Mouse (Mus musculus) right cerebral cortex, adult 2 months (tissue): ENCODE data around the gene Clec2d.

Source experiments
- DNase-seq, 2 experiments: peaks; one replicate each; pipeline ENCODE4 v3.0.0; 2021 to 2022; ENCODE audit warnings: low spot score in 2 of 2

Clec2d gene

GRCm38 (mm10) chr6:129224090-129224489, 43.7 kb downstream of the Clec2d start:
- DNase-seq, result no peak

GRCm38 (mm10) chr6:129225078-129225477, 44.7 kb downstream of the Clec2d start:
- DNase-seq, result no peak

GRCm38 (mm10) chr6:129228935-129229773, 48.7 kb downstream of the Clec2d start:
- no peak for DNase-seq

DNA sequence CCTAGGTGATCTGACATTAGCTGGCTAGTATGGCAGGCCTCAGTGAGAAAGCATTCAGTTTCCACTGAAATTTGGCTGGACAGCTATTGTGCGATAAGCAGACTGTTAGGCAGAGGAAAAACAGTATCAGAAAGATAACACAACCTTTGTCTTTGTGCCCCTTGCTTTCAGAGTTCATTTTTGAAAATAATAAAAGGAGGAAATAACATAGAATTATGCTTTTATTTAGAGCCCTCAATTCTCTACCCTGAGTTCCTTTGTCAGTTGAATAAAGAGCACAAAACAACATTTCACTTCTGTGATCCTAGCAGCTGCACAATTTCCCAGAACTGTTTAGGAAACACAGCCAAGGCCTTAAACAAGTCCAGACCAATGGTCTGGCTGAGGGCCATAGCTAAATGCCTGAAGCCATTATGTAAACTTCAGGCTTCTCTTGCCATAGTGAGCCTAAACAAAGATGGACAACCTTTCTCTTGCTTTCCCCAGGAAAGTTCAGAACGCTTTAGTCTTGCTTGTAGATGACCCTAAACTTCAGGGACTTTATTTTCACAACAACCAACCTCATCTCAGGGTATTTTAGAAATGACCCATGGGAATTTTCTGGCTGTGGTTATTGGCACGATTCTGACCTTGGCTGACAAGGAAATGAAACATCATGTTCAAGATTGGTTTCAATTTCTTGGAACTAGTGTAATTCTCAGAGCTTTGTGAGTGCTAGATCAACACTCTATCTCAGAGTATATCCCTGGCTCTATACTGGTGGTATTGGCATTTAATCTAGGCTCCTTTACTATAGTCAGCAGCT, 49.6 kb downstream of the Clec2d start:
- DNase-seq, result no peak

DNA sequence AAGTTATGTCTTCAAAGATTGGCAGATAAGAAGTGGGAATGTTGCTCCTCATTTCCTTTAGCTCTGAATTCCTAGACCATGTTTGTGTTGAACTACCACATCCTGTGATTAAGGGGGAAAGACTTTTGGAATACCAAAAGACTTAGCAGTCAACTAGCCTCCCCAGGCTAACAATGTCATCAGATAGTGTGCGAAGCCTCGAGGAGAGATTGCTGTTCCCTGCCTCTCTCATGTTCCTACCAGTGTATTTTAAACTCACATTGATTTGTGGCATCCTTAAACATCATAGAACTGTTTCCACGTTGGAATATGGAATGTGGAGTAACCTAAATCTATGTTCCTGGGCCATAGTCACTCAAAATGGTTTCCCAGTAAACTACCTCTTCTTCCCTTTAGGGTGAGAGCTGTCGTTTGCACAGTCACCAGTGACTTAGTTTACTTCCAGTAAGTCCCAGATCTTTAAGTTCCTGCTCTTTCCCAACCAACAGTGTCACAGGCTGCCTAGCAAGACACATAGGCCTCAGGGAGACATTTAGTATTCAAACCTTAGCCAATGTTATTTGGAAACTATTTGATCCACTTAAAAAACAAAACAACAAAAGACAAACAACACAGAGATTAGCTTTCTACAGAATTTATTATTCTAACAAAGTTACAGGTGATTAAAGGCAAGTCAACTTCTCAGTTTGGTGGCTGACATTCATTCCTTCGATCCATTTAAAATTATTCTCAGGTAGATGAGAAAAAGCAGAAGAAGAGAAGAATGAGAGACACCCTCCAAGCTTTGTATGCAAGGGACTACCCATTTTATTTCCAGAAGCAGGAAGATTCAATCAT, 51.8 kb downstream of the Clec2d start:
- DNase-seq, result no peak

DNA sequence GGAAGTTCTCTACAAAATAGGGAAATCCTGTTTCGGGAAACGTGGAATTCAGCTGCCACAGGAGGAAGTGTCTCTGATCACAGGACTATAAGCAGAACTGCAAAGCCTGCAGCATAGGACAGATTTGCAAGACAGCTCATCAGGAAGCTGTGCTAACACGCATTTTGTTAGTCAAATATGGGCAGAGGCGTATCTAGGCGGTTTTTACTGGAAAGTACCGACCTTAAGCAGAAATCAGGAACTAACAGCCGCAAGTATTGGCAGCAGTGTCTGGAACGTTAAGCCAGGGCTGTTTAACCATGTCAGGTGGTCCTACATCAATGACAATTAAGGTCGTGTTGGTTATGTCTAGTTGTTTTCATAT, 52.4 kb downstream of the Clec2d start:
- no peak for DNase-seq

DNA sequence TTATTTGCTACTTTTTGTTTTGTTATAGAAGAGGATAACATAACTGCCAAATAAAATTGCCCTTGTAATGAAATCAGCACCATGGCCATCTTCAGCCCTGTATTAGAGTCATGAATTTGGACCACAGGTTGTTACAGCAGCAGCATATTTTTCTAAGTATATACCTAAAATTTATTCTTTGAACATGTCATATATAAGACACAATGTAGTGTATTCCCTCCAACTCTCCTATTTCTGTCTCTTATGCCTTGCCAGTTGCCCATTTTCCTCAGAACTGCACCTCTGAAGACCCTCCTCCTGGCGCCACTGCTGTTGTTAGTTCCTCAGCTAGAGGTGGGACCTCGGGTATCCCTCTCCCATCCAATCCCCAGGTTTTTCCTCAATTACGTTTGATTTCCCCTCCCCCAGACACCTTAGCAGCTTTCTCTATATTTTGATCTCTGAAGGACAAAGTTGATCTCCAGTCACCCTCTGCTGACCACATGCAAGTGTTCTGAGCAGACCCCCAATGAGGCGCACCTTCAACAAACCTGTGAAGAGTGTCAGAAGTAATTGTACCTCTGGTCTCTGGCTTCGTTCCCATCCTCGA, 53.0 kb downstream of the Clec2d start:
- no peak for DNase-seq

- no peak for DNase-seq
These were observed 53.5 kb downstream of the Clec2d start for GRCm38 (mm10) chr6:129233955-129234369.

GRCm38 (mm10) chr6:129234456-129235360, 54.3 kb downstream of the Clec2d start:
- no peak for DNase-seq

DNA sequence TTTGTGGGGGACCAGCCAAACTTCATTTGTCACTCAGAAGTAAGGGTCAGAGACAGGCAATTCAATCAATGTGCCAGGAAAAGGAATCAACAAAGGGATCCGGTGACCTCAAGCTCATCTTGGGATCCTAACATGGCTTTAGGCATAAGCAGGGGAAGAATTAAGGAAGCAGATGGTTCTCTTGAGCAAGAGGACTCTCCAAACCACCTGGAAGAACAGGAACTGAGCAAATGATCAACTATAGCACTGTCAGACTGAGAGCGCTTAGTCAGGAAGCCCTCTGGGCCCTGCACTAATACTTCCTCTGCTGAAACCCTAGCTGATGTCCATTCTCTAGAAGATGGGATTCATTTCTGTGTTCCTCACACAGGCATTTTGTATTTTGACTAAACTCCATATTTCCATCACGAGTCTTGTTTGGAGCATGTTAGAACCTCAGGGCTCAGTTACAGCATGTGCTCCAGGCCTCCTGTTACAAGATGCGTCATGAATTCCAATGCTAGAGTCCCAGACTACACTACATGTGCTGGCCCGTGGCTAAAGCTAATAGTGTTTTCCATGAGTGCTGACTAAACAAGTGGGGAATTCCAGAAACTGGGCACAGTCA, 55.5 kb downstream of the Clec2d start:
- no peak for DNase-seq
